Mouse (Mus musculus): ENCODE data around the gene Pfn1.

DNA sequence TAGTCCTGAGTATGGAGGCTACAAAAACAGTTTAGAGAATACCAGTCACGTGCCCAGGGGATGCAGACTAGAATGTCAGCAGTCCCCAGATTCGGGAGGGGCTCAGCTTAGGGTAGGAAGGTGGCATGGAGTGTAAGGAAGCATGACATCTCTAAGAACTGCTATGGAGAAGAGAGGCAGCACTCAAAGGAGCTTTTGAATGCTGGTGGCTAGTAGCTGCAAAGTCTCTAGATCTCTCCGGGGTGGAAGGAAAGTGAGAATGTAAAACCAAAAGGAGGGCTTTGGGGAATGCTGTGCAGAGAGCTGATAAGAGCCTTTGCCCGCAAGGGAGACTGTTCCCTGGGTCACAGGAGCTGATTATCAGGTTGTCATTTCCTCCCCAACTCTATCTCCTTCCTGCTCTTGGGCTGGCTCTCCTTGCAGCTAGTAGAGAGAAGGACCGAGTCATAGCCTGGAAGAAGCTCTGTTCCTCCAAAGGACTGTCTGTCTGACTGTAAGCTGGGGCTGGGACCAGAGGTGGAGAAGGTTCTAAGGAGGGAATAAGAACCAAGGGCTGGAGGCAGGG is 15.6 kb downstream of the Pfn1 start, which contains the start of gene Gp1ba:
- TF ChIP-seq POLR2A (IDR thresholded peaks at IDR 0.05; ENCODE audit: borderline replicate concordance, control insufficient read depth, low read depth, low read length) (no peak), CTCF (IDR thresholded peaks at IDR 0.05; ENCODE audit: control insufficient read depth, insufficient read depth, low read length) (no peak)
